Mouse (Mus musculus) lung, postnatal 0 days (tissue): ENCODE measurements at regions not wholly inside any gene's neighbourhood (a gene's known extent, or its start where the extent isn't known, plus 50 kb on each side); places are given as distances from the start of the nearest gene placed in this dataset.

Experiments
- ATAC-seq: fragments of 200-750 bp; cut with Nextera tagmentation; 2 replicates; pipeline ENCODE4 v1.8.0; 2017; ENCODE audit warnings: moderate library complexity
- DNase-seq: peaks from one replicate; pipeline ENCODE4 v3.0.0-alpha.2; 2016; ENCODE audit warnings: low spot score
- H3K27ac ChIP-seq: fragments of 300-500 bp; sonication (generic); 2 replicates; pipeline ENCODE4 v1.5.1; 2014; ENCODE audit warnings: antibody characterized with exemption, mild to moderate bottlenecking, low read length, mixed read lengths
- H3K27me3 ChIP-seq: fragments of 300-500 bp; sonication (generic); replicated peaks from 2 replicates; pipeline ENCODE4 v1.6.1; 2014; ENCODE audit warnings: low read length, mixed read lengths; ENCODE audit not compliant: insufficient read depth
- H3K36me3 ChIP-seq: fragments of 300-500 bp; sonication (generic); 2 replicates; pipeline ENCODE4 v1.6.1; 2014; ENCODE audit warnings: low read length, mixed read lengths; ENCODE audit not compliant: insufficient read depth
- H3K4me1 ChIP-seq: fragments of 300-500 bp; sonication (generic); 2 replicates; pipeline ENCODE4 v1.6.1; 2014; ENCODE audit warnings: antibody characterized with exemption, low read depth, low read length, mixed read lengths; ENCODE audit not compliant: insufficient read depth
- H3K4me2 ChIP-seq: fragments of 300-500 bp; sonication (generic); replicated peaks from 2 replicates; pipeline ENCODE4 v1.6.1; 2014; ENCODE audit warnings: low read depth, mild to moderate bottlenecking, low read length, moderate library complexity, mixed read lengths
- H3K4me3 ChIP-seq: fragments of 300-500 bp; sonication (generic); 2 replicates; pipeline ENCODE4 v1.5.1; 2014; ENCODE audit warnings: low read depth, low read length
- H3K9ac ChIP-seq: fragments of 300-500 bp; sonication (generic); replicated peaks from 2 replicates; pipeline ENCODE4 v1.6.1; 2014; ENCODE audit warnings: low read depth, mild to moderate bottlenecking
- H3K9me3 ChIP-seq: fragments of 300-500 bp; sonication (generic); 2 replicates; pipeline ENCODE4 v1.6.1; 2016; ENCODE audit warnings: low read length, mixed read lengths
- CTCF ChIP-seq: IDR thresholded peaks from 2 replicates; pipeline ENCODE4 v1.5.1; 2016; ENCODE audit warnings: antibody characterized with exemption, mild to moderate bottlenecking
- EP300 ChIP-seq: IDR thresholded peaks from 2 replicates; pipeline ENCODE4 v1.6.1; 2016; ENCODE audit warnings: antibody characterized with exemption, mild to moderate bottlenecking, control low read depth
- WGBS: fragments of 180-500 bp; shearing (Covaris S2); extraction: QIAGEN DNeasy Blood & Tissue Kit; methylation state at CpG from one replicate; pipeline ENCODE4 v1.1.7; 2014; 5-methylcytosine and 5-hydroxymethylcytosine counted together

- H3K36me3 ChIP-seq: no peaks in the 10 kb centered on the region
- H3K9me3 ChIP-seq: 0 out of 2 replicates have a peak, but pooled peaks cover 3% of the 10 kb centered on the region
- no peaks in the 10 kb centered on the region for H3K4me1 ChIP-seq
- DNase-seq (no peak), ATAC-seq (no peak)
- H3K27ac ChIP-seq: no peak overlapping the region
- no peak overlapping the region for H3K4me2 ChIP-seq
- TF ChIP-seq CTCF: no peak
- TF ChIP-seq EP300: no peak
- H3K27me3 ChIP-seq: no peaks in the 10 kb centered on the region
- WGBS: 63% methylated on average over 17 of the region's 17 CpGs
- no peak overlapping the region for H3K4me3 ChIP-seq
- H3K9ac ChIP-seq: no peak overlapping the region
These were observed 179.2 kb upstream of the Ankrd50 start for GRCm38 (mm10) chr3:38663670-38664494.

GRCm38 (mm10) chr3:38663023-38663422, 178.4 kb upstream of the Ankrd50 start:
- Histone ChIP-seq H3K9ac (no peak overlapping the region), H3K4me1 (no peaks in the 10 kb centered on the region), H3K4me2 (no peak overlapping the region), H3K36me3 (no peaks in the 10 kb centered on the region), H3K27me3 (no peaks in the 10 kb centered on the region), H3K27ac (no peak overlapping the region), H3K9me3 (0 out of 2 replicates have a peak, but pooled peaks cover 3% of the 10 kb centered on the region), H3K4me3 (no peak overlapping the region)
- 79% methylated on average over 5 of the region's 5 CpGs for WGBS
- DNase-seq: no peak
- ATAC-seq: no peak
- peak; percentile 54 for TF ChIP-seq CTCF
- no peak for TF ChIP-seq EP300

DNA sequence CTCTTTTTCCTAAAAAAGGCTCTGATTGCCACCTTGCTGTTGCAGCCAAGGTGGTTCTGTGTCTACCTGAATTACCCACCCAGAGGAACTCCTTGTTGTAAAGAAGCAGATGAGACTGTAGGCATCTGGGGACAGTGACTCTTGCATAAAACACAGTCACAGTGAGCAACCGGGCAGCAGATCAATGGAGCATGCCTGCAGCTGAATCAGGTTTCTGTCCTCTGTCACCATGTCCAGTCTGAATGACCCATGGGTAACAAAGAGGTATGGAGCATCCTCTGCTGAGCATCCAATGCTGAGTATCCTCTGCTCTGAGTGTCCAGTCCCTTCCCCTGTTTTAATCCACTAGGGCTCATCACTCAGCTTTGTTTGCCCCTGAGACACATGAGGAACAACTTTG, 172.1 kb upstream of the Ankrd50 start:
- Histone ChIP-seq H3K27me3 (no peaks in the 10 kb centered on the region), H3K9me3 (no peaks in the 10 kb centered on the region), H3K36me3 (no peaks in the 10 kb centered on the region), H3K27ac (no peak overlapping the region), H3K9ac (no peak overlapping the region), H3K4me3 (no peak overlapping the region), H3K4me2 (no peak overlapping the region), H3K4me1 (no peaks in the 10 kb centered on the region)
- 90% methylated on average over 1 of the region's 1 CpGs for WGBS
- TF ChIP-seq EP300 (no peak), CTCF (no peak)
- DNase-seq: no peak
- no peak for ATAC-seq

- DNase-seq: no peak
- Histone ChIP-seq H3K4me2 (no peak overlapping the region), H3K27ac (no peak overlapping the region), H3K36me3 (no peaks in the 10 kb centered on the region), H3K9ac (no peak overlapping the region), H3K27me3 (no peaks in the 10 kb centered on the region), H3K4me1 (no peaks in the 10 kb centered on the region), H3K9me3 (no peaks in the 10 kb centered on the region), H3K4me3 (no peak overlapping the region)
- TF ChIP-seq CTCF: no peak
- no peak for TF ChIP-seq EP300
- WGBS: 65% methylated on average over 4 of the region's 4 CpGs
- no peak for ATAC-seq
These were observed 169.3 kb upstream of the Ankrd50 start for GRCm38 (mm10) chr3:38653928-38654327.

DNA sequence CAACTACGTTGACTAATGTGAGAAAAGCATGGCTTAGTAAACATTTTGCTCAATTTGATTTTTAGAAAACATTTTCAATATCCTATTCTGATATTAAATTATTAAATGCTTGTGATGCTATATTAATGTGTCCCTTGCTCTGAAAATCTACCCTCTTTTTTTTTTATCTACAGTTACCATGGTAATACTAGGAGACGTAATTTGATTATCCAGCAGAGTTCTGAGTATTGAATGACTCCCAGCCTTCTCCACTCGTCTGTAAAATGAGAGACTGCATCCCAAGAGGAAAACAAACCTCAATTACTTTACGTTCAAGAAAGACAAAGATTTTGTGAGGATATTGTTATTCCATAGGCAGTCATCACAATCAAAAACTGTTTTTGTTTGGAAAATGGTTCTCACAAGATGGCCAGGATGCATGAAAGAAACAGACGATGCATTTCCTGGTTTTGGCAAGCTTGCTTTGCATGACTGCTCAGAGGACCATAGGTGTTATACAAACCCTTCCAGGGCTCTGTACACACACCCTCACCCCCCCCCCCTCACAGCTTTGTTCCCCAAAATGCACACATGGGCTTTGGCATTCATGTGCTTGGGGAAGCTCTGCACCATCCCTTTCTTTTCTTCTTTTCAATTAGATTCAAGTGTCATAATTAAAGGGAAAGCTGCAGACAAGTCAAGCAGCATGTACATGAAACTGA, 168.5 kb upstream of the Ankrd50 start:
- TF ChIP-seq EP300 (no peak), CTCF (no peak)
- ATAC-seq (no peak), DNase-seq (no peak)
- Histone ChIP-seq H3K27ac (no peak overlapping the region), H3K36me3 (no peaks in the 10 kb centered on the region), H3K9me3 (no peaks in the 10 kb centered on the region), H3K4me1 (no peaks in the 10 kb centered on the region), H3K27me3 (no peaks in the 10 kb centered on the region), H3K4me2 (no peak overlapping the region), H3K4me3 (no peak overlapping the region), H3K9ac (no peak overlapping the region)
- 65% methylated on average over 5 of the region's 5 CpGs for WGBS

GRCm38 (mm10) chr3:38650176-38650575, 165.5 kb upstream of the Ankrd50 start:
- no peak overlapping the region for H3K27ac ChIP-seq
- H3K4me2 ChIP-seq: no peak overlapping the region
- no peaks in the 10 kb centered on the region for H3K9me3 ChIP-seq
- H3K4me1 ChIP-seq: no peaks in the 10 kb centered on the region
- DNase-seq (no peak), ATAC-seq (no peak)
- WGBS: 56% methylated on average over 4 of the region's 4 CpGs
- H3K36me3 ChIP-seq: no peaks in the 10 kb centered on the region
- H3K27me3 ChIP-seq: no peaks in the 10 kb centered on the region
- no peak overlapping the region for H3K4me3 ChIP-seq
- no peak for TF ChIP-seq EP300
- TF ChIP-seq CTCF: no peak
- no peak overlapping the region for H3K9ac ChIP-seq
